Mouse (Mus musculus) megakaryocyte-erythroid progenitor cell, adult 5-6 weeks (primary cell): ENCODE data around the gene Pam. TPM values are rescaled to one million over a fixed set of nuclear protein-coding genes. Genes with fewer than 3 reads are reported as not detected.

Experiments
- ATAC-seq: replicated peaks from 2 replicates; pipeline ENCODE4 v1.8.0; 2016; ENCODE audit warnings: mild to moderate bottlenecking, inconsistent platforms; ENCODE audit not compliant: severe bottlenecking, poor library complexity, low FRiP score, low TSS enrichment
- total RNA-seq, 2 experiments: library from RNA; stranded (forward) in 1 of 2; stranded (reverse) in 1 of 2; fragments of 200-1000, 215-1000 nt in 1 of 2; fragments of >200 nt in 1 of 2; fragmentation: Nextera tagmentation in 1 of 2; gene quantifications; 2 replicates each; pipeline ENCODE4 v1.2.3; 2014 to 2017

Gene Pam
- total RNA-seq, 2 experiments from 2014 or later = 6.1 to 22.3 TPM

DNA sequence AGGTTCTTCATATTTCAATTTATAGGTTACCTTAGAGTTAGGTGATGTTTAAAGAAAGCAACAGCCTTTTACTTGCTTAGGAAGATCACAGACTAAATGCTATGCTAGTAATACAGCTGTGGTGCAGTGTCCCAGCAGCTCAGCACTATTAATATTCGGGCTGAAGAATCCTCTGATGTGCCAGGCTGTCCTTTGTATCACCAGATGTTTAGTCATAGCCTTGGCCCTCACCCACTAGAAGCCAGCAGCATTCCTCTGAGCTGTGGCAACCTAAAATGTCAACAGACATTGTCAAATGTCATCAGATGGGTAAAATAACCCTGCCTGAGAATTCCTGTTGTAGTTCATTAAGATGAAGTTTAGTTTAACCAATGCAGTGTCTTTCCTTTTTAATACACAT, 112.3 kb downstream of the Pam start:
- no peak for ATAC-seq

DNA sequence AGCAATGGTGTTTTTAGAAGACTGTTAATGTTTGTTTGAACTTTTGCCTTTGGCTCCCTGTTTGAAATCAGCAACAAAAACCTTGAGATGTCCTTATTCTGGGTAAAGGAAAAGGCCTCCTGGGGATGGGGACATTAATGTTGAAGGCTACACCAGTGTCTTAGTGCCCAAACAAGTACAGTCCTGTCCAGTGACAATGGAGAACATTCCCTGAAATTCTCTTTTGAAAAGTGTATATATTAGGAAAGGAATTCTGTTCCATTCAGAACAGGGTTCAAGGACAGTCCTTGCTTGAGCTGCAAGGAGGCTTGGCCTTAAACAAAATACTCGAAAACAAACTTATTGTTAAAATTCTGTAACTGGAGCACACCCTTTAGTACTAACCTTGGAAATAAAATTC, 116.0 kb downstream of the Pam start:
- no peak for ATAC-seq

DNA sequence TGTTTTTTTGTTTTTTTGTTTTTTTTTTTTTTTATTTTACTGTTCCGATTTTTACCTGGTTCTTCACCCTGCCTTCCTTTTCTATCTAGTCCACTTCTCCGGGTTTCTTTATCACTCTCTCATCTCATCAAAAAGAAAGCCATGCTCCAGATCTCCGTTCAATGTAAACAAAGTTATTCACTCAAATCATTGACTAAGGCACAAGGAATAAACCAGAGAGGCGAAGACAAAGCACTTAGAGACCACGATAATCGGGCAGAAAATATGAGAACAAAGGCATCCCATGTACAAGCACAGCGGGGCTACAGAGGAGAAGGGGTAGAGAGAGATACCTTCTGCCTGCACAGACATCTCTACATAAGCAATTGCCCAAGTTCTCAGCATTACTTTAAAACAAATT, 117.9 kb downstream of the Pam start:
- ATAC-seq = no peak

DNA sequence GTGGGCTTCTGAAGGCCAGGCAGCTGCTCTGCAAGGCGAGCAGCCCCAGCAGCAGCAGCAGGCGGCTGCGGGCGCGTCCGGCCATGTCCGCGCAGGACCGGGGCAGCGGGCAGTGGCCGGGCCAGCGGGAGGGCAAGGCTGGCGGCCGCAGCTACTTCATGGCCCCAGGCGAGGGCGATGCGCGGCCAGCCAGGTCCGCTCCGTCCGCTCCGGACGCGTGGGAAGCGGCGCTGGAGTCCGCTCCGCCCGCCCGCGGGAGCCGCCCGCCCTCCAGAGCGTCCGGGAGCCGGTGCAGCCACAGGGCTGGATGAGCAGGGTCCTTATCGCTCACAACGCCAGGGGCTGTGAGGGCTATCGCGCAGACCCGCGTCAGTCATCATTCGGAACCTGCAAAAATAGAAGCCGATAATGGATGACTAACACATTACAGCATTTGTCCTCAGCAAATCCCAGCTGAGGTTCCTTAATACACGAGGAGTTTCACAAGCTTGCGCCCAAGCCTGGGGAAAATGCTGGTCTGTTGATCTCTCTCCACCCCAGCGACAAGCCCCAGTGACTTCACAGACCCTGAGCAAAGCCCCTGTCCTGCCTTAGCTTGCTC, 118.5 kb downstream of the Pam start:
- ATAC-seq = peak; percentile 96

DNA sequence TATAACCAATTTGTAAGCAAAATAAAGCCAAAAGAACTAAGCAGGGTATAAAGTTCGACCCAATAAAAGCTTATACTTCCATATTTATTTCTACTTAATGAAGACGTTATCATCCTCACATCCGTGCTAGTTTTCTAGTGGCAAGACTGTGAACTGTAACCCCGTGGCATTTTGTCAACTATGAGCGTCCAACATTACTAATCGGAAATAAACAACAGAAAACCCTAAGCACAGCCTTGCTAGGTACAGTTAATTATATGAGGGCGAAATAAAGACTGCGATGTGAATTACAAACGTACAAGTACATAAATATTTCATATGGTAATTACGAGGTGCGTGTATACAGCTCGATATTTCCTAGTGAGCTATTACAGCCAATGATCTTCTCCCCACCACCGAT, 119.4 kb downstream of the Pam start:
- no peak for ATAC-seq

DNA sequence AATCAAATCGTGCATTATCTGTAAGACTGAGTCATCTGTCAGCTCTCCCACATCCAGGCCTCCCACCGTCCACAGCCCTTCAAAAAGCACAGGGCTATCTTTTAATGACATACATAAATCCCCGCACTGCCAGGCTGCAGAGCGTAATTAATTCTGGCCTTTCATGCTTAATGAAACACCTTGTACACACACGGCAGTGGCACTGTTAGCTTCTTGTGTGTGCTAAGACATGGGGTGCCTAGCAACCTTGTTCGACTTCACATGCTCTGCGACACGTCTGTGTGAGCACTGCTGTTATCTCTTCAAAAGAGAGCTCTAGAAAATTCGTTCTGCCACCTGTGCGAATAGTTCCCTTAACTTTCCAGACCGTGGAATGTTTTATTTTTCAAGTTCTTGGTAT, 120.5 kb downstream of the Pam start:
- ATAC-seq = no peak

DNA sequence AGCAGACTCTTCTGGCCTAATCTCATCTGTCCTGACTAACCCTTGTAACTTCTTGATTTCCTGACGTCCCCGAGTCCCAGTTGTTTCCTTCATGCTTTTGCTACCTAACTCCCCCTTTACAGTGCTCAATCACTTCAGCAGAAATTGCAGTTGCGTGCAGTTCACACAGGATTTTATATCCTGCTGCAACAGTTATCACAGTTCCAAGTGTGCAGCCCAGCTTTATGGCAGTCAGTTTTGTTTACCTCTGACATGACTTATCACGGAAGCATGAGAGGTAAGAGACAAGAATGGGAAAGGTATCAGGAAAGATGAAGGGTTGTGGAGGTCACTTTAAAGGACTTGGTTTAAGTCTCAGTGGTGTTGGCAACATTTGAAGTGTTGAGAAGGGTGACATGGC, 125.7 kb downstream of the Pam start:
- ATAC-seq = no peak

DNA sequence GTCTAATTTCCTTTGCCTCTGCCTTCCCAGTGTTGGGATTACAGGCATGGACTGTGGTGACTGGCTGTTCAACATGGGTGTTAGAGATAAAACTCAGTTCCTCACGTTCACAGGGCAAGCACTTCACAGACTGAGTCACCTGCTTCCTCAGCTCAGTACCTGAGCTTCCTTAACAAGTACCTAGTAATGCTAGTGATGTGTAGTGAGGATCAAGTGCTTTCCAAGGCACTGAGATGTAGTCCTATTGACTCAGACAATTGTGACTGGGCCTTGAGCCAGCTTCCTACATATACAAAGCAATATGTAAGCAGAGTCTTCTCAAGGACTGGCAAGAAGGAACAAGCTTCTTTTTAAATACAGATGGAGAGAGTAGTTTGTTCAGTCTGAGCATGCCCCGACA, 131.7 kb downstream of the Pam start:
- ATAC-seq = no peak

DNA sequence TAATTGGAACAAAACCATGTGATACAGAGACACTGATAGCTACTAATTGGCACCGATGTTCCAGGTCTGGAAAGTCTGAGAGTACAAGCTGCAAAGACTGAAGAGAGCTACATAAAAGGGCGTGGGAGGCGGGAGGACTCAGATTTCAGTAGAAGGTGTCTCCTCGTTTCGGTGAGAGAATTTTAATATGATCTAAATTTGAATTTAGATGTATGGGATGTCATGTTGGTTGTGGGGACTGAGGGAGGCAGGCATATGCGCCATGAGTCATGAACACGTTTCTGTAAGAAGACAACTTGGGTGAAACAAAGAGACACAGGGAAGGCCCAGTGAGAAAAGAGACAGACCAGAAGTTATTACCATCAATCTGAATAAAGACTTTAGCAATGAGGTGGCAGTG, 133.3 kb downstream of the Pam start:
- no peak for ATAC-seq

DNA sequence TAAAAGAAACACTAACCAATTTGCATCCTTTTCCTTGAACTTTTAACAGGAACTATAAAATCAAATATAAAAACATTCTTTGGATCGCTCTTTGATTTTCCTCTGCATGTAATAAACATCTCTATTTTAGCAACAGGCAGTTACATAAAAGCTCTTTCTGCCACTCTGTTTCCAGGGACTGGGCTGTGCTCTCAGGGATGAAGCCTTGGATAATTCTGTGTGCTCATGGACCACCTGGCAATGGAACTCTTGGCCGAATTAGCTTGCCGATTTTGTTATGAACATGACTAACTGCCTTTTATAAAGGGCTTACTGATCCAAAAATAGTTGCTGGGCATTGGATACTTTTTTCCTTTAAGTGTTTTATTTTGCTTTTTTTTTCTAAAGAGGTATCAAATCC, 134.8 kb downstream of the Pam start:
- no peak for ATAC-seq

DNA sequence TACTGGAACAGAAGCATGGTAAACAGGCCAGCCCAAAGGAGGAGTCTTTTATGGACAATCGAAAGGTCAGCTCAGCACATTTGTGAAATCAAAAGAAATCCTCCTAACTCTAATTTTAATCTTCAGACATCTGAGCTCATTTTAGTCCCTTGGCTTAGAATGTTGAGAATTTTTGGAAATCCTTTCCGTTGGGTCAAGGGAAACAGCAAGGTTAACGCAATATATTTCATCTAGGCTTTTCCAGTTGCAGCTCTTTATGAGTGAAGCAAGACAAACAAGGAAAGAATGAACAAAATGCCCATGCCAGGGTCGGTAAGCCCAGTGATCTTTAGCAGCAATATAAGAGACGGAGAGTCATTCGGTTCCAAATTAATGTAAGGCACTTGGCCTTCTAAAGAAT, 135.3 kb downstream of the Pam start:
- ATAC-seq = no peak

DNA sequence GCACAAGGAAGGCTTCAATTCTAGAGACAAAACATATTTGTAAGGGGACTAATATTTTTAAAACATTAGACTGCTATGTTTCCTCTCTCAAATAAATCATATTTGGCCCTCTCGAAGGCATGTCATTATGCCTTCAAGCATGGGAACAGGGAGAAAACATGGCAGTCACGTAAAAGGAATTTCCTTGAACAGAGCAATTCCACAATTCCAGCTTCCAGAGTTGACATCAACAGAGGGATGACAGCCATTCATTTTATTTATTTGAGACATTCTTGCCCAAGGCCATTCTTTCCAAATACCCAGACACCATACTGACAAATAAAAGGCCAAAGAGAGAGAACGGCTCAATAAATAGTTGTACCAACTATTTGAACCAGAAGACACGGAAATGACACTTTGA, 136.7 kb downstream of the Pam start:
- no peak for ATAC-seq

DNA sequence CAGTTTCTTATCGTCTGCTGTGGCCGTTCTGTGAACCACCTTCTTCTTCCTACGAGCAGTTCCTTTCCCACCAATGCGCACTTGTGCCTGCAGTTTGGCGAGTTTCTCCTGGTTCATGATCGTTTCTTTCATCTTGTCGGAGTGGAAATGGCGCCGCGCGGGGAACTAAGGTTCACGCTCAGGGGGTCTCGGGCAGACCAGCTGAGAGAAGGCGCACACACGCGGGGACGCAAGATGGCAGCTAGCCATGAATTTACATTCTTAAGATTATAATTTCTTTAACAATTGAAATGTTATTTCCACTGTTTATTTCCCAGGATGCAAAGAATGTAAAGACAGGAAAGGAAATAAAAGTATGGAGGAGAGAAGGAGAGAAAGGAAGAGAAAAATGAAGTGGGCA, 146.2 kb downstream of the Pam start:
- ATAC-seq = 0 out of 2 replicates have a peak, but pooled peaks have one; percentile 61

DNA sequence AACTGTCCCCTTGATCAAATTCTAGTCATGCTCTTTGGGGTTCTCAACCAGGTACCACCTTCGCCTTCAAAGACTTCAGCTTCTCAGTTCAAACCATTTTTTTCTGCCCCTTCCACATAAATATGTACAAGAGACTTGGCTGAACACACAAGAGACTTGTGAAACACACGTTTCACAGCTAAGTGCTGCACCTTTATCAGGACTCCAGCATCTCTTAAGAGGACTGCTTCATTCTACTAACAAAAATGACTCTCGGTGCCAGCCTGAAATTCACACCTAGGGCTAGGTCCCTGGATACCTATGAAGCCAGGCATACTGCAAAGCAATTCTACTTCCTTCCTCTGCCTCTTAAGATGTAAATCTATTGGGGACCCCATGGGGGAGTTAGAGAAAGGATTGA, 148.3 kb downstream of the Pam start:
- no peak for ATAC-seq

DNA sequence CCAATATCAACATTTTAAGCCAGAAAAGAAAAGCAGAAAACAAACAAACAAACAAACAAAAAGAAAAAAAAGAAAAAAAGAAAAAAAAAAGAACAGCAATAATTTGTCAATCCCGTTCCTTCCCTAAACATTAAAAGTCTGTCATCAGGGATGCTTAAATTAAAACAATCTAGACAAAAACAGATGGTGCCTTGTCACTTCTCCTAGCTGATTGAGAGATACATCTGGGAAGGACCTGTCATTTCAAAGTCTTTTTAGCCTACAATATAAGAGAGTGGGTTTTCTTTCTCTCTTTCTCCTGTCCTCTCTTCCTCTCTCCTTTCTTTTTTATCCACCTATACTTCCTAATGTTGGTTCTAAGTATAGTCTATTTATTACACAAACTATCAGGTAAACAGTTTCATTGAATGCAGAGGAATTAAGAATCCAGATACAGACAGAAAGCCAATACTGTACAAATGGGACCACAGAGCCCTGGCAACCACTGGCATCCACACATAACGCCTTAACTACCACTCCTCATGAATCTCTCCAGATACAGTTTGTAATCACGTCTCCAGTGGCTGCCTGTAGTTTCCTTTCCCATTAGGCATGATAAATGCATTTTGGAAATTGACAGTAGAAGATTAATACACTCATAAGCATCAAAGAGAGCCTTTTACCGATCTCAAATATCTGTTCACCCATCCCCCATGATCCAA, 151.4 kb downstream of the Pam start:
- no peak for ATAC-seq

DNA sequence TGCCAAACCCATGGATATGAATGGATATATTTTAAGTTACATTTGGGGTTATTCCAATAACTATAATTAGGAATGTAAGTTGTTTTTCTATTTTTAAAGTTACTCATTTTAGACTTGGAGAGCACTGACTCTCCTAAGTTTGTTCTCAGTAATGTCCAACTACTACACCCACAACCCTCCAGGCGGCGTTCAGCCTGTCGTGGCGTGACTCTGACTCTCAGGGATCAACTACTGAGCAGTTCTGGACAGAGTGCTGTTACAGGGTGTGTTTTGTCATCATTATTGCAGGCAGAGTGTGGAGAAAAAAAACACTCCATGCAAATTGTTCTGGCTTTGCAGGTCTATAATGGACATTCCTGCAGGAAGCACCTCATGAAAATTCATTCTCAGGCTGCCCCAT, 152.0 kb downstream of the Pam start:
- no peak for ATAC-seq

DNA sequence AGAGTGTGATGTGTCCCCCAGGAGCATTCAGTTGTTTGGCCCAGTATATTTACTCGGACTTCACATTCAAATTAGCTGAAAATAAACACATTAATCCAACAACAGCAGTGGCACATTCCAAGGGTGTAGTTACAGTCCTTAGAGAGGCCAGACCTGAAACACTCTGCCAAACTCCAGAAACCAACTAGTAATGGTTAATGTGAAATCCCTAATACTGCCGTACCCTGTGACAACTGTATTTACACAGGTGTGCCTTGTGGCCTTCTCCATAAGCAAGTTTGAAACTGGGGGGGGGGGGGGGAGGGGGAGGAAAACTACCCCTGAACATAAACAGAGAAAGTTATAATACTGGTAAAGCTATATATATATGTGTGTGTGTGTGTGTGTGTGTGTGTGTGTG, 152.5 kb downstream of the Pam start:
- ATAC-seq = no peak

DNA sequence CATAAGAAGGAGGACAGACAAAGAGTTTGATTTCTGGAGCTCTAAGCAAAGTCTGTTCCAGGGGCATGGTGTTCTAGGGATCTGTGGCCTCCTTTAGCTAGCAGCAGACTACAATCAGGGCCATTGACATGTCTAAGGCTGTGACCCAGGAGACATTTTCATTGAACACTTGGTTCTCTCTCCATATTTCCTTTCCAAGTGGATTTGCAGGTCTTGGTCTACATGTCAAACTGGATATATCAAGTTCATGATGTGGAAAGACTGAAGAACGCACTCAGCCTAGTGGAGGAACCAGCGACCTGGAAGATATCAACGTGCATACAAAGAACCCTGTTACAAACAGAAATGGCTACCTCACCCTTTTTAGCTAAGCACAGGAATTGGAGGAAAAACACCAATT, 156.9 kb downstream of the Pam start:
- no peak for ATAC-seq

DNA sequence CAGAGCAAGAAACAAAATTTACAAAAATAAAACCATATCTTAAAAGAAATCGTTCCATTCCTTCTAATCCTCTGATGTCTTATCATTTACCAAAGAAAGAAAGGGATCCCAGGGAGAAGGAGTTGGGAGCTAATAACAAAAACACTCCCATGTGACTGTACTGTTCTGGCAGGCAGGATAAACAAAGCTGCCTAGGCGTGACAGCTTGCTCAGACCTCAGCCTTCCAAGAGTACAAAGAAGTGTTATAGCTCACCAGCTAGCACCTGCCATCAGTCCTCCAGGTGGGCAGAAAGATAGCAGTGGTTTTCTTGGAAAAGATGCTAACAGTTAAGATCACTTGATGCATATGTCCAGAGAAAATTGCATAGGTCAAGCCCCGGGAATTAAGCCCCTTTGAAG, 157.4 kb downstream of the Pam start:
- ATAC-seq = no peak

DNA sequence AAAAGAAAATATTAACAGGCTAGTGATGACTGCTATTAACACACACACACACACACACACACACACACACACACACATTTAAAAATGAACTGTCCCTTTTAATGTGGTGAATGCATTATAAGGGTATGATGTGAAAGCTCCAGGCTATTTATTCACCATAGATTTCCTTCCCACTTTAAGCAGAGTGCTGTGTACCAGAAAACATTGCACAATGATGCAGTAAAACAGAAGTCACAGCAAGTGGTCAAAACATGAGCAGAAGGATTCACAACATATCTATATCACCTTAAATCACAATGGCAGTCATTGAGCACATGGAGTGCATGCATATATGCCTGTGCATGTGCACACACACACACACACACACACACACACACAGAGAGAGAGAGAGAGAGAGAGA, 160.5 kb downstream of the Pam start:
- no peak for ATAC-seq

DNA sequence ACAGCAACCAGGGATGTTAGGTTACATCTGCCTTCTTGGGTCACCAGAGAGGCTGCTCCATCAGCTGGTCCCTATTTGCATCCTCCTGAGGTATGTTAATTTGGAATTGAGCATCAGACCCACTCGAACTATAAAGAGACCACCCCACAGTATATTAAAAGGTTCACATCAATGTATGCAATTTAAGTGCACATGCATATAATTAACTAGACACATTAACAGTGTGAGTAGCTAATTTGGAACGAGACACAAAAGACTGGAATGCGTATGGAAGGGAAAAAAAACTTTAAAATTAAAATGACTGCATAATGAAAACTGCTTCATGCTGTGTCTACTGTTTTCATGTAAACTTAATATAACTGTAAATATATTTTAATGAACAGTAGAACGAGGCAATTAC, 164.2 kb downstream of the Pam start:
- ATAC-seq = no peak
